Mouse (Mus musculus) embryonic fibroblast, embryonic 13.5 days (primary cell): ENCODE data around the gene Ush2a.

ENCODE experiments used
- CTCF ChIP-seq: IDR thresholded peaks from 2 replicates; pipeline ENCODE4 v1.5.1; 2011; ENCODE audit warnings: mild to moderate bottlenecking, control low read depth, low read length, moderate library complexity, borderline replicate concordance; ENCODE audit not compliant: insufficient read depth
- POLR2A ChIP-seq: IDR thresholded peaks from 2 replicates; pipeline ENCODE4 v1.6.1; 2011; ENCODE audit warnings: low read depth, mild to moderate bottlenecking, control low read depth, low read length, moderate library complexity

DNA sequence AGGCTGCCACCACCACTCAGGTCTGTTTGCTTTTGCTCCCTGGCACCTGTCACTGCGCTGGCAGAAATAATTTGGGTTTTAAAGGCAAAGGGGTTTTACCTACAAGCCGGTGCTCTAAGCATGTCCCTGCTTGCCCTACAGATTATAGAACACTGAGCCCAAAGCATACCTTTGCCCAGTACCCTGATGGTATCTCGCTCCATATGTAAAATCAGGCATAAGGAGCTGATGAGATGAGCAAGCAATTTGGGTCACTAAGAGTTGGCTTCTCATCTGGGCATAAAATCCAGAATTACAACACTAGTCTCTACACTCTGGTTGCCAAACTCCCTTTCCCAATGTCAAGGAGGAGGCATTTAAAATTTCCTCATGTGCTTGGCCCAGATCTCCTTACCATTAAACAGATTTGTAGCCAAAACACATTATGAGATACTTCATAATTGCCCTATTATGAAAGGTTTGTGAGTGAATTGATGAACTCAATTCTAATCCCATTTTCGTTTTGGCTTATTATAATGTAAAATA lies 616.8 kb downstream of the Ush2a start:
- TF ChIP-seq CTCF (no peak), POLR2A (no peak)
